Comparison of ENCODE assay signal across 20 mouse cellular contexts in genomic region chr6:77209183-77209582, GRCm38 (mm10). TPM values are rescaled to one million over a fixed set of nuclear protein-coding genes. Genes with fewer than 3 reads are reported as not detected.
DNase-seq lines count a peak whose midpoint lies in the region; ATAC-seq and TF ChIP-seq lines count a peak whose summit lies in the region.
"Had no signal": no experiment of that assay in that cellular context is flagged by ENCODE, and none has a peak within 500 bp of the region (broad histone marks: within the 10 kb centered on the region; RNA-seq: fewer than 3 reads in every experiment).

No protein-coding gene starts in this region.

- 67% methylated on average over 1 of the region's 1 CpGs for WGBS in liver, embryonic 12.5 days (ENCODE audit: insufficient replicate concordance)

- TF ChIP-seq POLR2A in brain, embryonic 14.5 days (IDR thresholded peaks at IDR 0.05; ENCODE audit: borderline replicate concordance, extremely low read depth, insufficient read depth, insufficient read length, poor library complexity, severe bottlenecking) = no peak

- peak; percentile 72 for ATAC-seq in frontal cortex, adult (ENCODE audit: low TSS enrichment)
- no peak for ATAC-seq in liver, embryonic 12.5 days
- no peak for ATAC-seq in erythroblast, adult 5-6 weeks (replicated peaks; ENCODE audit: low FRiP score, poor library complexity, severe bottlenecking)
- ATAC-seq: intestine, postnatal 0 days had no signal

- intact Hi-C loops in left cerebral cortex, postnatal 4 days (cut with DNase I) = no loop called here

- H3K27ac ChIP-seq in liver, embryonic 12.5 days = no peak overlapping the region
- H3K27ac ChIP-seq: heart, adult 2 months; hindbrain, embryonic 15.5 days; liver, embryonic 15.5 days; midbrain, embryonic 10.5 days; neural tube, embryonic 15.5 days had no signal

- no peaks in the 10 kb centered on the region for H3K9me3 ChIP-seq in liver, embryonic 12.5 days (replicated peaks)
- H3K9me3 ChIP-seq: hindbrain, embryonic 15.5 days; liver, embryonic 15.5 days; midbrain, embryonic 10.5 days; neural tube, embryonic 15.5 days had no signal

- no peaks in the 10 kb centered on the region for H3K27me3 ChIP-seq in liver, embryonic 12.5 days (replicated peaks)
- H3K27me3 ChIP-seq: hindbrain, embryonic 15.5 days; liver, embryonic 15.5 days; neural tube, embryonic 15.5 days had no signal

- no peaks in the 10 kb centered on the region for H3K36me3 ChIP-seq in liver, embryonic 12.5 days
- H3K36me3 ChIP-seq: hindbrain, embryonic 15.5 days; liver, embryonic 15.5 days; midbrain, embryonic 10.5 days; neural tube, embryonic 15.5 days had no signal

- TF ChIP-seq CTCF in brain, embryonic 14.5 days (IDR thresholded peaks at IDR 0.05; ENCODE audit: borderline replicate concordance, extremely low read depth, insufficient read depth, insufficient read length) = no peak

- no peak for DNase-seq in frontal cortex, postnatal 25 days (ENCODE audit: low spot score in 2 of 2)
- peak; percentile 66 for DNase-seq in brain, embryonic 14.5 days (ENCODE audit: low read depth)
- DNase-seq in layer of hippocampus, adult 18-20 months (ENCODE audit: low spot score in 2 of 2) = peak; percentile 65 to 85
- peak; percentile 20 for DNase-seq in left cerebral cortex, postnatal 4 days
- no peak for DNase-seq in ovary, adult 18-20 months (ENCODE audit: low spot score)
- DNase-seq: cerebellum, adult 9-11 months; gastrocnemius, postnatal 10 days; heart, adult 2 months; kidney, postnatal 10 days; thymus, adult 2 months had no signal

- H3K4me3 ChIP-seq in liver, embryonic 12.5 days = no peak overlapping the region
- H3K4me3 ChIP-seq: heart, adult 2 months; hindbrain, embryonic 15.5 days; liver, embryonic 15.5 days; midbrain, embryonic 10.5 days; neural tube, embryonic 15.5 days had no signal

- no peak overlapping the region for H3K9ac ChIP-seq in liver, embryonic 12.5 days
- H3K9ac ChIP-seq: hindbrain, embryonic 15.5 days; liver, embryonic 15.5 days; neural tube, embryonic 15.5 days had no signal

- H3K4me2 ChIP-seq in liver, embryonic 12.5 days = no peak overlapping the region
- H3K4me2 ChIP-seq: hindbrain, embryonic 15.5 days; liver, embryonic 15.5 days; neural tube, embryonic 15.5 days had no signal

- no peaks in the 10 kb centered on the region for H3K4me1 ChIP-seq in liver, embryonic 12.5 days
- H3K4me1 ChIP-seq: liver, embryonic 15.5 days had no signal

RNA-seq across cellular contexts. Expression of gene Lrrtm1, which starts 33.3 kb away (rescaled TPM):
- 38.5 and 42.4 TPM in 2 replicates for polyA plus RNA-seq in brain, embryonic 14.5 days (2012; rRNA removed)
- total RNA-seq in layer of hippocampus, adult 18-20 months (2021) = 100 to 1,000 TPM; 114 to 117 TPM
- 10 to 100 TPM; 66.6 to 67.0 TPM for total RNA-seq in left cerebral cortex, postnatal 4 days (2021)
- polyA plus RNA-seq in liver, embryonic 12.5 days (2016; fragmentation: Nextera tagmentation; extraction: Ambion mirVana) = 0.33 and 0.45 TPM in 2 replicates
- not detected in 2 replicates for total RNA-seq in erythroblast, adult 5-6 weeks (2015; ENCODE audit: low replicate concordance)
- total RNA-seq in erythroblast, adult 5-6 weeks (2017; ENCODE audit: low replicate concordance) = not detected in 2 replicates
- total RNA-seq: ES-E14; heart, adult 2 months had no signal
- polyA plus RNA-seq: C2C12 had no signal

Comparison
In these comparisons a context has a peak if more than half of its experiments do, and no peak if none do; other contexts are left out.
1. DNase-seq: peak in brain, embryonic 14.5 days (single experiment), layer of hippocampus, adult 18-20 months (2 of 2) and left cerebral cortex, postnatal 4 days (single experiment); none in frontal cortex, postnatal 25 days (0 of 2) and ovary, adult 18-20 months (single experiment).
2. RNA of gene Lrrtm1, which starts 33.3 kb away (total RNA-seq): 114 to 117 TPM in layer of hippocampus, adult 18-20 months and 66.6 to 67.0 TPM in left cerebral cortex, postnatal 4 days; not detected in erythroblast, adult 5-6 weeks; every median in the first group is over 10 times any median in the second.